Mouse (Mus musculus) thymus, postnatal 36 days (tissue): ENCODE results near the gene Gm20388.

Source experiments
- DNase-seq, 2 experiments: peaks; one replicate each; pipeline ENCODE4 v3.0.0; 2022; ENCODE audit warnings: mixed read lengths in 2 of 2

The Gm20388 gene

DNA sequence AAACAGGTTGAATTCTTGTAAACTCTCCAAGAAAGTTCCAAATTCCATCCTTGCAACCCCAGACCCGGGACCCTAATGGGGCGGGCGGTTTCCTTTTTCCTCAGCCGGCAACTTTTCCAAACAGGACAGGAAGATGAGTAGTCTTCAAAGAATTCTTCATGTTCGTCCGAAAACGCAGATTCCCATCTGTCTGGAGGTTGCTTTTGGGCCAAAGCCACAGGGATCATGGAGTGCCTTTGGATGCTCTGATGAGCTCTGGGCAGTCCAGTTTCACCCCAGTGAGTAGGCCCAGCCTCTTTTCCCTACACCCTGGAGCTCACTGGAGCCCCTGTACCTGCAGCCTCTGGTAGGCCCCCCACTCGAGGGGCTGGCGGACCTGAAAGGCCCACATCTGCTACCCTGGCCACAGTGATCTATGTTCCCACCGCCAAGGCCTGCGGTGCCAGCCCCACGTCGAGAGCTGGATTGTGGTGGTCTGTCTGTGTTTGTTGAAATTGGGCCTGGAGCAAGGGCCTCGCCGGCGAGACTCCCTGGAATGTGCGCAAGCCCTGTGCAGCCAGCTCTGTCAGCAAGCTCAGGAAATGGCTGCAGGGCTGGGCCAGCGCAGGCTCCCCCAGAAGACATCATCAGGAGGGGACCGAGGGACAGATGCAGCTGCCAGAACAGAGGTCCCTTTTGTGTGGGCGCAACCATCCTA is 1567.4 kb downstream of the Gm20388 start:
- DNase-seq: no peak

DNA sequence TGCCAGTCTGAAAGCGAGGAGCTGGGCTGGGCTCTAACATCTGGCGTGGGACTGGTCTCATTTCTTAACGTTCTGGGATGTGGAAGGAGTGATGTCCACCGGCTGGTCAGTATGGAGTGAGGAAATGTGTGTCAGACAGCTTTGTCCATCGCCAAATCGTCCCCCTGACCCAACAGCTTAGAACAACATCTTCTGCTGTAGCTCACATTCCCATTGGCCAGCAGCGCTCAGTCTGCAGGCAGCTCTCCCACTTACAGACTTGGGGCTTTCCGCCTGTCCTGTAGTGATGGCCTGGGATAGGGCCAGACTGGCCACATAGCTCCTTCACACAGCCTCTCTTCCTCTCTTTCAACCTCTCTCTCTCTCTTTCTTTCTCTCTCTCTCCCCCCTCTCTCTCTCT is 1568.5 kb downstream of the Gm20388 start:
- DNase-seq: no peak

DNA sequence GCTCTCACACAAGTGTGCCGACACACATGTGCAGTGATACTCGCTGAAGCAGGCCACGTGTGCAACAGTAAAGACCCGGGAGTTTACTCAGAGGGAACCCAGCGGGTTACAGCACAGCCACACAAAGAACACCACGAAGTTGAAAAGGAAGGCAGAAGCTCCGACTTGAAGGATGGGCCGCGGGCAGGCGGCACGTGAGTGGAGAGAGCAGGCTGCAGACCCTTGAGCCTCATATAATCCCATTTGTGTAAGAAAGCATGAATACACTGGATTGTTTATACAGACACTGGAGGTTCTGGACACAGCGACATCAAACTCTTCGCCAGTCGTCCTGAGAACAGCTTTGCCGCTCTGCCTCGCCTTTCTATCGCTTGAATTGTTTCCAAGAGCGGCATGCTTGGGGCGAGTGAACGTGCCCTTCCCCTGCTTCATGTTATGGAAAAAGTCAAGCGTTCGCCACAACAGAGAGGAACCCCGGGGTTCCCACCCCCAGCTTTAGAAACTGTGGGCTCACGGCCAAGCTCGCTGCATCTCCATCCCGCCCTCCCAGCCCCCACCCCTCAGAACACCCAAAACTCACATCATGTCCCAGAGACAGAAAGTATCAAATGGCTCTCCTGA is 1569.9 kb downstream of the Gm20388 start:
- no peak for DNase-seq

DNA sequence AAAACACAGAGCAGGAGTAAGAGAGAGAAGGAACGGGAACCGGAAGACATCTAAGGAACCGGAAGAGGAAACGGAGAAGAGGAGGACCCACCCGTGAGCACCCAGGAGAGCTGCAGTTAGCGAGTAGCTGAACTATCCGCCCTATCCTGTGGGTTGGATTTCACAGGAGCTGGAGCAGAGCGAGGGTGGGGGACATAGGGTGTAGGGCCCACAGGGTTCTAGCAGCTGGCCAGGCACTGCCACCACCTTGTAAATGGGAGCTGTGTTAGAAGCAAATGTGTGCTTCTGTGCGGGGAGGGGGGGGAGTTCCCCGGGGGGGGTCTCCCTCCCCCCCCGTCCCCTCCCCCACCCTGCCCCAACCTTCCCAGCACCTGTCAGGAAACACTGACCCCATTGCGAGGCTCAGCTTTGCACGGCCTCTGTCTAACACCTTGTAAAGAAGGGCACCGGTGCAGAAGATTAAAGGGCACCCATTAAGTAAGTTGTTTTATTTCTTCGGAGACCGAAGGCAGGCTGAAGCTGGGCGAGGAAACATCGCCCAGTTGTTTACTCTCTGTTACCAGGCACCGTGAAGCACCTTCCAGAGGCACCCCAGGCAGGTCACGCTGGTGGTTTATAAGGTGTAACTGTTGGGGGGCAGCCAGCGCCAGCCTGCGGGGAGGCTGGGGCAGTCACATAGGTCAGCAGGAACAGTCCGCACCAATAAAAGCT is 1573.6 kb downstream of the Gm20388 start:
- DNase-seq: no peak

DNA sequence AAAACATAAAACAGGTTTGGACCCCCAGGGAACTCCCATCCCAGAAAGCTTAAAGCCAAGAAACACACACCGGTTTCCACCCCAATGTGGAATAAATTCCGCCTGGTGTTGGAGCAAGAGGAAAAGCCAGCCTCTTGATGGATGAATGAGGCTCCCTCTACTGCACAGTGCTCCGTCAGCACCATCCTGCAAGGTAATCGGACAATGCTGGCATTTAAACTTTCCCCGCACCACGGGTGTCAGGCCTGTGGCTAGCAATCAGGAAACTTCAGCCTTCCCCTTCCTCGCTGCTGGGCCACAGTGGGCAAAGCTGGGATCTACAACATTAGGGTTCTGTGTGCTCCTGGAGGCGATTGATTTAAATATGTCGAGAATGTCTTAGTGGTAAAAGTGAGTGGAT is 1581.0 kb downstream of the Gm20388 start:
- DNase-seq: no peak

DNA sequence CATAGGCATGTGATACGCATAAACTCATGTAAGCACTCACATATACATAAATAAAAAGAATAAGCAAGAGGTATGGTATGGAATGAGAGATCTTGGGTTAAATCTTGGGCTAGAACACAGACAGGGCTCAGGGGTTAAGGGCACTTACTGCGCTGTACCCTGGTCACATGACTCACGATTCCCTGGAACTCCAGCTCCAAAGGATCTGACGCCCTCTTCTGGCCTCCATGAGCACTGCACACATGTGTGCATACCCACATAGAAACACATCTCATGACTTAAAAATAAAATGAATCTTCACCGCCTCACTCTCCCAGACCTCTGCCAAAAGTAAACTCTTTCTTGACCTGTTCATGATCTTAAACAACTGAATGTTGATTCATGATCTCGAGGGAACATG is 1587.0 kb downstream of the Gm20388 start:
- no peak for DNase-seq

DNA sequence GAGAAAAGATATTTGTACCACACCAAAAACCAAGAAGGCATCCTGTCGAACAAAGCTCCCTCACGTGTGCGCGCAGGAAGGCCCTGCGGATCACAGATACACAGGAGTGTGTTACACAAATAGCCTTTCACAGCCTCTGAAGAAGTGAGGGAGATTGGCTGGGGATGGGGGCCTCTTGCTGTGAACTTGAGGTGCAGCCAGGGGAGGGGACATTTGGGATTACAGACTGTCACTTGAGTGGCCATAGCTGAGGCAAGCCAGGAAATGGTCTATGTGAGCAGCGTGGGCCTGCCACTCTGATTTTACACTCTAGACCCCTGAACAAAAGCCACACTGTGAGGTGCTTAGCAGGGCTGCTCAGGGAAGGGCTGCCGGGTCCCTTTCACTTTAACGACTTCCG is 1601.1 kb downstream of the Gm20388 start:
- DNase-seq: no peak

DNA sequence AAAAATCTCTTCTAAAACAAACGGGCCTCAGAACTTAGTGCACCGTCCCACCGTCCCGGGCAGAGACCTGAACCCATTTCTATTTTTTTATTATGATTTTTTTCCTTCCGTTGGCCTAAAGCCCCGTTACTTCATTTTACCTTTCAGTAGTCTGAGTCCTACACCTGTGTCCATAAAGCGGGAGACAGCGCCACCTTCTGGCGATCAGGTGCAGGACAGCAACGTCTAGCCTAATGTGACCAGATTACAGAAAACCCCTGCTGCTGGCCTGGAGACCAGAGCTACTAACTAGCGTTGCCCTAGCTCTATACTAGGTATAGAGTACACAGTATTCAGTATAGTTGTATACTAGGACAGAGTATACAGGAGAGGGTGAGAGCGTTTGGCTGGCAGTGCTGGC is 1602.8 kb downstream of the Gm20388 start:
- DNase-seq: peak; percentile 47 to 60

DNA sequence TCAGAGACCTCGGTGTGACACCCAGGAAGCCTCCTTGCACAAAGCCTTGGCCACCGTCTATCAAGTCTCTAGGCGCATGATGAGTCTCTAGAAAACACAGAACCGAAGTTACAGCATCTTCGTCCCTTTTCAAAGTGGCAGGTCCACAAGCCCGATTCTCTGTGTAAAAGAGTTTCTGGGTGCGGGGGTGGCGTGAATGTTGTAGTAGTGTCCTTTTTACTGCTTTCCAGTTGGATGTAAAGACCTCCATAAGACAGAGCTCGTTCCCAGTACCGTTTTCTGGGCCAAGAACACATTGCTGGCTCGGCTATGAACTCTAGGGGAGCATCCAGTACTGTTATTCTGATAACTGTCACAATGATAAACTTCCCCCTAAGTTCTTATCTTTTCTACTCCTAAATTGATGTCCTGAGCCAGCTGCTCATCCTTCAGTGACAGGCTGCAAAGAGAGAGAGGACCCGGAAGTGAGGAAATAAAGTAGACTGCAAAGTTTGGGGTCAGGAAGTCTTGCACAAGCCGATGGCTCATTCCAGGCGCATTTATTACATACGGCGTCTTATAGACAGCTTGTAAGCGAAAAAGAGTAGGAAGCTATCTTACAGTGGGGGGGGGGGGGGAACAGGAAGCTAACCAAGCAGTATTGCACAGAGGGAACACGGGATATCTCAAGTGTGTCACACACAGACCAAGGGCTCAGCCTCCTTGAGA is 1614.6 kb downstream of the Gm20388 start:
- DNase-seq: no peak

DNA sequence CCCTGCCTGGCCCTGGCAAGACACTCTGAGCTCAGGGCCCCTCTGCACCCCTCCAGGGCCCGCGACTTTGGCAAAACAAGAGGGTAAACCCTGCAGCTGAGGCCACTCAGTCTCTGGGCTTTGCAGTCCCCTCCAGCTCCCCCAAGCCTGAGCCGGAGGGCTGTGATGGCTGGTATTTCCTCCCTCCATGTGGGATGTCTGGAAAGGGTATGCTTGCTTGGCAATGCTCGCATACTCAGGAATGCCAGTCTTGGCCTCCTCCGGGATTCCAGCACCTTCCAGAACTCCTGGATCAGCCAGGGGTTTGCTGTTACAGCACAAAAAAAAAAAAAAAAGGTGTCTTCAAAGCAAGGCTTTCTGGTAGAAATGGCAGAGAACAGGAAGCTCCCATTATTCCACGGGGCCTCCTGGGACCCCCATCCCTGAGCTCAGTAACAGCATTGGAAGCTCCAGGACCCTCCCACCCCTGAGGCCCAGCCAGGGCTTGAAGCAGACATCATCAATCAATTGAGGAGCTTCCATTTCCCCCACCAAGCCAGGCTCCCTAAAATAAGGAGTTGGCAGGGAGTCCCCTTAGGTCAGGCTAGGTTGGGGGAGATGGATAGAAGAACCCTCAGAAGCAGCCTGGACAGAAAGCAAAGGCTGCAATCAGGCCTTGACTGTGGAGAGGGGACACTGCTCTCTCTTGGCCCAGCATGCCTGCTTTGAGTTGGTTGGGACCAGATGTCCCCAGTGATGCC is 1616.3 kb downstream of the Gm20388 start:
- DNase-seq: no peak

DNA sequence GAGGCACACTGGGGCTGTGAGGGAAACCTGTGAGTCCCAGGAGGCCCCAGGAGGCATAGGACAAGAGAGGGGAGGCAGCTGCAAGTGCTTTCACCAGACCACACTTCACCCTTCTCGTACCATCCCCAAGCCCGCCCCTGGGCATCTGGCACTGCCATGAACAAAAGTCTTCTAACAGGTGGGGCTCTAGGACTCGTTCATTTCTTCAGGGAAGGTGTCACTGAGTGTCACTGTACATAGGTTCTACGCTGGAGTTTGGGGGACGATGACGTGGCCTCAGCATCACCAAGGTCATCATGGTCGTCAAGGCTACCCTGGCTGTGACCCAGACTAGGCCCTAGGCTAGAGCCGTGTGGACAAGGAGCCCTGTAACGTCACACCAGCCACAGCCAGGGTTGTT is 1617.1 kb downstream of the Gm20388 start:
- no peak for DNase-seq

DNA sequence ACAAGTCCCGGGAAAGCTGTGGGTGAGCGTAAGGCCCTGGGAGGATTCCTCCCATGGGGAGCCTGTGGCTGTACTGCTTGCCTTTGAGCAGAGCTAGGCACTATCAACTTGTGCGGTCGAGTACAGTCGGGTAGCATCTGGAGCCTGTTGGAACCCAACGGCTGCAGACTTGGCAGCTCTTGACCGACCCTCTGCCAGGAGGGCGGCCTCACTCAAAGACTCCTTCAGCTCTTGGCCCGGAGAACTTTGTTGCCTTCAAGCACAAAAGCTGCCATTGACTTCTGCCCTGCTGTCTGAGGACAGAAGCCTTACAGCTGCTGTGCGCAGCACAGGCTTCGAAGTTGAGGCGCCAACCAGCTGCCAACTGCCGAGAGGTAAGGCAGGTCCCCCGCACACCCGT is 1618.1 kb downstream of the Gm20388 start:
- DNase-seq: no peak

DNA sequence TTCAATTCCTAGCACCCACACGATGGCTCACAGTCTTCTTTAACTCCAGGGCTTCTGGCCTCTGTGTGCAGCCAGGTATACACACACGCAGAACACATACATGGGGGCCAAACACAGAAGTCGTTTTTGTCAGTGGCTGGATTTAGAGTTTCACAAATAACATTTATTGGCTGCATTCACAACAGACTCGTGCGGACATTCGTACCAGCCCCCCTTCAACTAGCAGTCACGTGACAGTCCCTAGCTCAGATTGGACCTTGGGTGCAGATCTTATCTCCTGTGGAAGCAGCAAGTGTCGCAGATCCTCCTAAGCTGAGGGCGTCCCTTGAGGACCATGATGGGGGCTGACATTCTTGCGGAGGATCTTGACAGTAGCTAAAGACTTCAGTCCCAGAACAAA is 1620.0 kb downstream of the Gm20388 start:
- no peak for DNase-seq

DNA sequence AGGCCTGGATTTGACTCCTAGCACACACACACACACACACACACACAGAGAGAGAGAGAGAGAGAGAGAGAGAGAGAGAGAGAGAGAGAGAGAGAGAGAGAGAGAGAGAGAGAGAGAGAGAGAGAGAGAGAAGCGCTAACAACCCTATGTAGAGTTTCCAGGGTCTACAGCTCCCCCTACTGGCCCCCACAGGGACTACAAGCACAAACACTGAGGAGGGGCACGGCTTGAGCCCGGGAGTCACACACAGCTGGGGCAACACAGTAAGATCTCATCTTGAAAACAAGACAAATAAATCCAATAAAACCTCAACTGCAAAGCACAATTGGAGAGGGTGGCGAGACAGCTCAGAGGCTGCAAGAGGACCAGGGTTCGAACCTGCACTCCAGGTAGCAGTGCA is 1621.7 kb downstream of the Gm20388 start:
- DNase-seq: peak; percentile 28 to 37

DNA sequence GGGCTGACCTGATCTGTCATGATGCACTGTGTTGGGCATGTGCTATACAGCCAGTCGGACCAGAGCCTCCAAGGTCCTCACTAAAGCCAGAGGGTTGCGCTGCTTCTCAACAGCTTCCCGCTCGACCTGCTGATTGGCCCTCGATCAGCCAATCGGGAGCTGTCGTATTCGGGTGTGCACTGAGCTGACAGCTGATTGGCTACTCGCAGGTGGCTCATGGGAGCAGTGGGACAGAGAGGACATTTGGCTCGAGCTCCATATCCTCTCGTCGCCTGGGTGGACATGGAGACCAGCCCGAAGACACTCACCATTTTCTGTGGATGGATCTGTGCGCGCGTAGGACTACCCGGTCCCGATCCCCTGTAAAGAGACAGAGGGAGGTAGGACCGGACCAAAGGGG is 1631.2 kb downstream of the Gm20388 start:
- DNase-seq: no peak

DNA sequence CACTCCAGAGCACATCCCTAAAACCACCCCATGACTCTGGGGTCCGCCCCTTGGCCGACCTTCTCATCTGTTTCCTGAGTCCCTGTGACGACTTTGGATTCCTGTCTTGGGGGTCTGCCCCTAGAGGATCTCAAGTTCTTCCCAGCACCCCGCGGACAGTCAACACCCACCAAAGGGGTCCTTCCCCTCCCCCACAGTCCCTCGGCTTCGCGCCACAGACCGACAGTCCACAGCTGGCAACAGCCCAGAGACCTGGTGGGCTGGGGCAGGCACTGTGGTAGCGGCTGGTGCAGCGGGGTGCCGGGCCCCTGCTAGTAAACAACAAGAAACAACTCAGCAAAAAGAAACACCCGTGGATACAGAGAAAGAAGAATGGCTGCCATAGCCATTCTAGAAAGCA is 1632.3 kb downstream of the Gm20388 start:
- DNase-seq: no peak

DNA sequence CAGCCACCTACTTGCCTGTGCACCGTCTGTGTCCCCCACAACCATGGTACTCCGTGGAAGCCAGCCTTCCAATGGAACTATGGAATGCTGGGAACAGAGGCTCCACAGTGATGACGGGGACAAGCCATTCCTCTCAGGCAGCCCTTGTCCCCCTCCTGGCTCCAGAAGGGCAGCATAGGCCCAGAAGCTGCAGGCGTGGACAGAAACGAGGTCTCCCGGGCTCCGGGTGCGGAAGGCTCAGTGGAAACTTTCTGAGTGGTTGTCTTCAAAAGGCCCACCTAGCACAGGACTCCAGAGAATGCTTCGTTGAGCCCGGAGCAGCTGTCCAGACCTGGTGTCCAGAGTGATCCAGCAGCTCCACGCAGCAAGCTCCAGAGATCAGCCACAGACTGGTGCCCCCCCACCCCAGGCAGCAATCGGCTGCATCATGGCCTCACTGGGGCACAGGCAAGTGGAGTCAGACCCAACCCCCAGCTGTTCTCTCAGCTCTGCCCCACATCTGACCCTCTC is 1633.7 kb downstream of the Gm20388 start, which contains the start of gene 1700018B08Rik:
1700018B08Rik (minus strand) TSS at position 45 of the 510 bp plus-strand sequence.
- no peak for DNase-seq

DNA sequence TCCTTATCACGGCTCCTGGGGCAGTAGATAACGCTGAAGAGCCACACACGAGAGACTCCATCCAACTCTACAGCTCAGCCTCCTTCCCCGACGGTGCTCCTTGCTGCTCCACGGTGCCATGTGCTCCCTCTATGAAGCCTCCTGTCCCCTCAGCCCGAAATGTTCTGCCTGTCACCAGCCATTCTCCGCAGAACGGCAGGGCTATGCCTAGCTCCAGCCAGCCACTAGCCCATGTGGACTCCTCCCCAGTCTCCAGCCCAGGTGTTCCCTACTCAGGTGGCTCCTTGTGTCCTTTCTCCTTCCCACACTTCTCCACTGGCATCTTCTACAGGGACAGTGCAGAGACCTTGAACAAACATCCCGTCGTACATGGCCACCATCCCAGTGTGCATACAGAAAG is 1634.3 kb downstream of the Gm20388 start:
- no peak for DNase-seq

DNA sequence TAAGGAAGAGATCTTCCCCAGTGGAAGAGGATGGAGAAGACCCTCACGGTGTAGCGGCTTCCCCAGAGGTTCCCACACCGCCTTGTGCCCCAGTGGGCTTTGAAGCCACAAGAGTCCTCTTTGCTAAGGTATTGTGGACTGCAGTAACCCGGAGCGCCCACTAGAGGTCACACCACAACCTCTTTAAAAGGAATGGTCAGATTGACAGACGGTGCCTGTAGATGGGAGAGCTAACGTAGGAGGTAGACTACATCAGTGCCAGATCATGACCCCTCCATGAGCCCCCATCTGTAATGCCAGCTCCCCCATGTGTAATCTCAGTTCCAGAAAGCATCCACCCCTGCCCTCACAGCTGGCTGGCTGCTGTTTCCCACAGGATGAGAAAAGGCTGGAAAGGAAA is 1636.5 kb downstream of the Gm20388 start:
- DNase-seq: peak; percentile 72 to 73

DNA sequence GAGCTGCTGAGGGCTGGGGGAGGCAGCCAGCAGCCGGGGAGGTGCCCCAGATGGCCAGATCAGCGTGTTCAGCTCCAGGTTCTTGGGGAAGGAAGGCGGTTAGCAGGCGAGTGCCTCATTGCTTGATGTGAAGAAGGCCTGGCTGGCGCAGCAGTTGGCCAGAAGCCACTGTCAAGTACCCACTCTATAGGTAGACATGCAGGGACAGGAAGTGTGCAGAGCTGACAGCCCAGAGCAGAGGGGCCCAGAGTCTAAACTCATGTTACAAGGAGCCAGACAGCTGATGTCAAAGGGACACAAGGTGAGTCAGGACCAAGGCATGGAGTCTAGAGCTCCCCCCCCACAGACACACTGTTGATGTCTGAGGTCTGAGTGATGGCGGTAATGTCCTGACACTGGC is 1639.4 kb downstream of the Gm20388 start:
- DNase-seq: no peak

DNA sequence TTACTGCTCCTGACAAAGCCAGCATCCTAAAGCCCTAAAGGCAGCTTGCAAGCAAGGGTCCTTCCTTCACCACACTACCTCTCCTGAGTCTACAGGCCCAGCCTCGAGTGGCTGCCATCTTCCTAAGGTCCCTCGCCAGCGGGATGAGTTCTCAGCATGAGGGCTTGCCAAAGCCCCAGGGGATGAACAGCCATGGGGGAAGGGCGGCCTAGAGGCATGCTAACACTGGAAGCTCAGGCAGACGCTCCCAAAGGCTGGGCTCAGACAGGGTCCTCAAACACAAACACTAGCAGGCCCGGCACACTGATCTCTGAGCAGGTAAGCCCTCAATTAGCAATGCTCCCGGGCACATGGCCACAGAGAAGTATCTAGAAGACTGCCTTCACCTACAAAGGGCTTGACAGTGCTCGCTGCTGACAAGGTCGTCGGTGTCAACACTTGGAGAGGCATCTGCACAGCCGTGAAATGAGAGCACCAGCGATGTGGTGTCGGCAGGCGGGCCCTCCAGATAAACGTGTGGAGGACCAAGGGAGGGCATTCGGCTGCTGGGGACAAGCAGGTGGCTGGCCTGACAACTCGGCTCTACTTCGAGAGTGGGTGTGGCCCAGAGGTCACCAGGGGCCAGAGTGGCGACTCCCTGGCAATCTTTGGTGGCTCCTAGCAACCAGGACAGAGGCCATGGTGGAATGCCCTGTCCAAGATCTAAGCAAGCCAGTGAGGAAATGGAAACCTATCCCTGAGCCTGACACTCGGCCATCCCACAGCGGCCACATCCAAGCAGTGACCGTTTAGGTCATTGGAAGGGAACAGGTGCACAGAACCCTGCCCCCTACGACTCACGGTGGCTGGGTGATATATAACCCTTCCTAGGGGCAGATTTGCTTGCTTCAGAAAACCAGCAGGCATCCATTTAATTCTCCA is 1640.7 kb downstream of the Gm20388 start:
- no peak for DNase-seq
